Mouse (Mus musculus) adrenal gland, adult 8-10 months (tissue): ENCODE measurements around the gene Spryd3. TPM values are rescaled to one million over a fixed set of nuclear protein-coding genes. Genes with fewer than 3 reads are reported as not detected.

Experiments used
- DNase-seq: peaks from one replicate; pipeline ENCODE4 v3.0.0; 2022
- total RNA-seq, 4 experiments: library from RNA; stranded (reverse); gene quantifications; 2 replicates each; pipeline ENCODE4 v1.2.4; 2022

Gene Spryd3
- total RNA-seq, 4 experiments from 2014 or later: 46.6 to 70.4 (median 57.7) TPM

- no peak for DNase-seq
These were observed 10.8 kb upstream of the Spryd3 start for GRCm38 (mm10) chr15:102146882-102147281.

GRCm38 (mm10) chr15:102146089-102146488 is 10.1 kb upstream of the Spryd3 start:
- no peak for DNase-seq

DNA sequence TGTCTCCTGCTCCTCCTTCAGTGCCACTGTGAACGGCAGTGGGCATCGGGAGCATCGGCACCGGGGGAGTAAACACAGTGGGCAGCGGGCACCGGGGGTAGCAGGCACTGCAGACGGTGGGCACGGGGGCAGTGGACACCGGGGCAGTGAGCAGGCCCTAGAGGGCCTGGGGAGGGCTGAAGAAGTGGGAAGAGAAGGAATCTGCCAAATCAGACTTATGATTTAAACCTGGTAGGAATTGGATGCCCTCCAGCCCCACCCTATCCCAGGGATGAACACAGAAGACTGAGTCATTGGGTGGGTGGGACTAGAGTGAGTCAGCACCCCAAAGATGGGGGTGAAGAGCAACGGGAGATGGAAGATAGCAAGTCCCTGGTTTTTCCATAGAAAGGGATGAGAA is 9.3 kb upstream of the Spryd3 start:
- peak; percentile 75 for DNase-seq

DNA sequence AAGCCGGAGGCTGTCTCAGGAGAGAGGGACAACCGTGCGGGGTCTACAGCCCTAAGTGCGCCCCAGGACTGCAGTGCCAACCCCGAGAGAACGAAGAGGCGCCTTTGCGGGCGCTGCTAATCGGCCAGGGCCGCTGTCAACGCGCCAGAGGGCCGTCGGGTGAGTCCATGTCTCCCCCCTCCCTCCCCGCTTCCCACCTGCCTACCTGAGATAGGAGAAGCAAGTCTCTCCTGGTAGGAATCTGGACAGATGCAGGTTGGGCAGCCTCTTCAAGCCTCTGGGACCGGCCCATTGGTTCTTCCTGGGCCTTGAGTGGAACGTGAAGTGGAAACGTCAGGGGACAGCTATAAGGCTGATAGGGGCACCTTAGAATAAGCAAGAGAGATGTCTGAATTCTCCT is 8.7 kb upstream of the Spryd3 start:
- no peak for DNase-seq

- no peak for DNase-seq
These were observed 8.3 kb upstream of the Spryd3 start, which contains the start of gene Igfbp6 for GRCm38 (mm10) chr15:102144274-102144711. TSS of gene Igfbp6 (plus strand) at chr15:102144362.

DNA sequence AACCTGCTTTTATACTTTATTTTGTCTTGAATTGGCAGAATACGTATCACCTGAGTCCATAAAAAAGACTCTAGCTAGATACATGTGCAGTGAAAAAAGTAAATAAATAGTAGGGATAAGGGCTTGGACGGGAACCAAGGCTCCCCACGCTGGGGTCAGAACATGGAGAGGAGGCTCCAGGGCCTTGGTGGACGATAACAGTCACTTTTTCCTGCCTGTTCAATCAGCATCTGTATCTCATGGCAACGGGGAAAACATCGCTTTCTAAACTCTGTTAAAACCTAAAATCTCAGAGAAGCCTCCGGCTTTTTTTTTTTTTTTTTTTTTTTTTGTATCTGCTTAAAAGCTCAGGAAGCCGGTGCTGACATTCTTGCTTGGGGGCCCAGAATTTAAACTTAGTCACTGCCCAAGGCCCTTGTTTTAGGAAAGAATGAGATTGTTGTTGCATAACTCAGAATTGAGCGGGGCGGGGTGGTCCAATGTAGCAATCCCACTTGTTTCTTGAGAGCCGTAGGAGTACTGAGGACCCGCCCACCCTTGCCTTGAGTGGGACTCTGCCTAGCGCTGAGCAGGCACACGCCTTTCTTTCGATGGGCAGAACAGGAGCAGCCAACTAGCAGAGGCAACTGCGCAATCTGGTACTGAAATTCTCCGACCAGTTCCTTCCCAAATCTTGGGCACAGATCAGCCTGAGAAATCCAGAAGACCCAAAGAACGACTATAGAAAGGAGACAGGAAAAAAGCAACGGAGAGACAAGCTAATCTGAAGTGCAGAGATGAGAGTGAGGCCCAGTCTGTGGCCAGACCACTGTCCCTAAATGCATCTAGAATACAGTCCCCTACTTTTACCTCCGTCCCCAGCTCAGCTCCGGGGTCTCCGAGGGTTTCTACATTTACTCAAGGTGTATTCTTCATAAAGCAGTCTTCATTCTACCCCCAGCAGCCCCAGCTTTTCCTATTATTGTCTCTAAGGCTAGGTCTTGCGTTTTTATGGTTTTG is 7.2 kb upstream of the Spryd3 start:
- DNase-seq: no peak

DNA sequence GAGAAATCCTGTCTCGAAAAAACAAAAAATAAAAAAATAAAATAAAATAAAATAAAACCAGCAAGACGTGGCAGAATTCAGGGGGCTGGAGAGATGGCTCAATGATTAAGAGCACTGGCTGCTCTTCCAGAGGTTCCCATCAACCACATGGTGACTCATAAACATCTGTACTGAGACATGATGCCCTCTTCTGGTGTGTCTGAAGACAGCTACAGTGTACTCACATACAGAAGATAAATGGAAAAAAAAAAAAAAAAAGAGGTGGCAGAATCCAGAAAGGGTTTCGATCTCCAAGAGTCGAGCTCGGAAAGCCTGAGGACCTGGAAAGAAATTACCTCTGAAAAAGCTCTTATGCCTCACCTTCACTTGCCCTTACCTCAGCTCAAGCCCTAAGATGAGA is 5.1 kb upstream of the Spryd3 start:
- DNase-seq: no peak

- no peak for DNase-seq
These were observed 409 bp downstream of the Spryd3 start for GRCm38 (mm10) chr15:102135522-102136128.

DNA sequence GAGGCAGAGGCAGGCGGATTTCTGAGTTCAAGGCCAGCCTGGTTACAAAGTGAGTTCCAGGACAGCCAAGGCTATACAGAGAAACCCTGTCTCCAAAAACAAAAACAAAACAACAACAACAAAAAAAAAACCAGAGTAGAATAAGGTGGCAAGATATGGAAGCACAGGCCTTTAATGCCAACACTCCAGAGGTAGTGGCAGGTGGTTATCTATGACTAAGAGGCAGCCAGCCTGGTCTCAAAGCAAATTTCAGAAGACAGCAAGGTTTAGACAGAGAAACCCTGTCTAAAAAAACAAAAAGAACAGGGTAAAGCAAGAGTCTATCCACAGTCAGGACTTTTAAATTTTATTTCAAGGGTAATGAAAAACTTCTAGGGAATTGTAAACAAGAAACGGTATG is 1.3 kb downstream of the Spryd3 start:
- DNase-seq: no peak

- no peak for DNase-seq
These were observed 2.7 kb downstream of the Spryd3 start for GRCm38 (mm10) chr15:102133314-102133713.

- peak; percentile 78 for DNase-seq
These were observed 9.7 kb downstream of the Spryd3 start for GRCm38 (mm10) chr15:102126303-102126702.

- DNase-seq: no peak
These were observed 15.5 kb downstream of the Spryd3 start for GRCm38 (mm10) chr15:102120530-102120929.

- no peak for DNase-seq
These were observed 16.2 kb downstream of the Spryd3 start for GRCm38 (mm10) chr15:102119831-102120170.

DNA sequence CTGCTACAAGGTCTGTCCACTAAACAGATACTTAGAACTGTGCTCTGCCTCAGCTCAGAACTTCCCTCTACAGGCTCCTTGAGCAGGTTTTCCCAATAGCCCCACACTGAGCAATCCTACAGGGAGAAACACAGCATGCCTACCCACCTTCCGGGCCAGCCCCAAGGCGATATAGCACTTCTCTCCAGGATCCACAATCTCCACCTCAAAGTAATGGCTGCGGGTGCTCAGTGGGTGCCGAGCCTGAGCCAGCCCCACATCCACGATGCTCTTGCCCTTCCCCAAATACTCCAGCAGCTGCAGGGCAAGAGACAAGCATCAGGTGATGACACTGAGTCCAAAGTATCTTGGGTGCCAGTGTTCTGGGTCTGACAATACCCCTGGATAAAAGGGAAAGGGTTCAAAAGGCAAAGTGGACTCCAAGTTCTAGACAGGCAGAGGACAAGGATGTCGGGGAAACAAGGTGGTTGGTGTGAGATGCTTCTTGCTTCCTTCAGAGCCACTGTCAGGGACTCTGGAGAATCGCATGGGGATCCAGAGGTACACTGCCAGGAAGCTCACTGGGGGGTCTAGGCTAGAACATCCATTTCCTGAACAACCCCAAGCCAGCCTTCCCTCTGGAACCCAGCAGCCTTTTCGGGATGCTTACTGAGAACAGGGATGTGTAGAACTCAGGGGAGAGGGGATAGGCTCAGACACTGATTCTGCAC is 16.8 kb downstream of the Spryd3 start:
- DNase-seq: no peak

DNA sequence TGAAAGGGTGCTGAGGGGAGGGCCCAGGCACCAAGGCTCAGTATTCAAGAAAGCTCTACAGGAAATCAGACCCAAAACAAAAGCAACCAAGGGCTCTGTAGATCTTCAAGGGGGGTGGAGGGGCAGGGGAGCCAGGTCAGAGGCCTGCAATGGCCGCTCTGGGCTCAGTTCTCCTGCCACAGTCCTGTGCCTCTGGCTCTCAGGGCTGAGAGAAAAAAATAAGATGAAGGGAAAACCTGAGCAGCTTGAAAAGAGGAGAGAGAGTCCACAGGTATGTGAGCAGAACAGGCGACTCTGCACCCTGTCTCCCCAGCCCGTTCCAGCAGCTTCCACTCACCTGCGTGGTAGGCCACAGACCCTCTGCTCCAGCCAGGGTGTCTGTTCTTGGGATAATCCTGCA is 17.4 kb downstream of the Spryd3 start:
- no peak for DNase-seq

GRCm38 (mm10) chr15:102117461-102118443 is 18.3 kb downstream of the Spryd3 start:
- DNase-seq: peak; percentile 31

DNA sequence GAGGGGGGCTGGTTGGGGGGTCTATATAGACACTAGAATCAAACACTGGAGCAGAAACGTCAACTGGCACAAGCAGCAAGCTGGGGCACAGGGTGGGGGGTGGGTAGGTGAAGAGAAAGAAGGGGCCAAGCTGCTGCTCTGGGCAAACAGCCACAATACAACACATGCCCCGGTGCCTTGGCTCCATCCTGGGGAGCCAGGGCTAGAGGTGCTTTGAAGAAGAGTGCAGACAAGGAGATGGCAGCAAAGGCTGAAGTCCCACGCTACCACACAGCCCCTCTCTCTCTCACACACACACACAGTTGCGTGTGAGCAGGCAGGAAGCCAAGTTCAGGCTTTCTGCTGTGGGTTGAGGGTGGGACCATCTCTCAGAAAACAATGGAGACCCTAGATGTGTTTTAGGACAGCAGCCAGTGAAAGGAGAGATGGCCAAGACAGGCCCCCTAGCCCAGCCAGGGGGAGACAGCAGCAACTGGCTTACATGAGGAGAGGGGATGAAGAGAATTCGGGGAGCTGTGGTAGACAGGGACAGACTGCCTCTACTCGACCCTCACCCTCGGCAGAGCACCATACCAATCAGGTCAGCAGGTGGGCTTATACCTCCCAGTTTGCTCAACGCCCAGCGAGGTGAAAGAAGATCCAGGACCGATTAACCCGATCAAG is 19.1 kb downstream of the Spryd3 start:
- DNase-seq: no peak

DNA sequence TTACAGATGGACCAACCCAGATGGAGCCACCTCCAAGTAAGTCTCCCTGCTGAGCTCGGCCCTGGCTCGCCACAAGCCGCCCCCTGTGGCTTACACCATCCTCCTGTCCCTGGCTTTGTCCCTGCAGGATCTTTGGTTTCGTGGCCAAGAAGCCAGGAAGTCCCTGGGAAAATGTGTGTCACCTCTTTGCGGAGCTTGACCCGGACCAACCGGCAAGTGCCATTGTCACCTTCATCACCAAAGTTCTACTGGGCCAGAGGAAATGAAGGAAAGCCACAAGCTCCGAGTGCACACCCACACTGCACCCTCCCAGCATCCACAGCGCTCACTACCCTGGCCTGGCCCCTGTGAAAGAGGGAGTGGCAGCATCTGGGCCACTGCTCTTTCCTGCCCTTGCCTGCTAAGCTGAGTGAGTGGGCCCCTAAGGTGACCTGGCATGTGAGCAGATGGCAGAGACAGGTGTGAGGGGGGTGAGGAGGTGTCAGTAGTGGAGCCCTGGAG is 20.3 kb downstream of the Spryd3 start:
- DNase-seq: no peak

DNA sequence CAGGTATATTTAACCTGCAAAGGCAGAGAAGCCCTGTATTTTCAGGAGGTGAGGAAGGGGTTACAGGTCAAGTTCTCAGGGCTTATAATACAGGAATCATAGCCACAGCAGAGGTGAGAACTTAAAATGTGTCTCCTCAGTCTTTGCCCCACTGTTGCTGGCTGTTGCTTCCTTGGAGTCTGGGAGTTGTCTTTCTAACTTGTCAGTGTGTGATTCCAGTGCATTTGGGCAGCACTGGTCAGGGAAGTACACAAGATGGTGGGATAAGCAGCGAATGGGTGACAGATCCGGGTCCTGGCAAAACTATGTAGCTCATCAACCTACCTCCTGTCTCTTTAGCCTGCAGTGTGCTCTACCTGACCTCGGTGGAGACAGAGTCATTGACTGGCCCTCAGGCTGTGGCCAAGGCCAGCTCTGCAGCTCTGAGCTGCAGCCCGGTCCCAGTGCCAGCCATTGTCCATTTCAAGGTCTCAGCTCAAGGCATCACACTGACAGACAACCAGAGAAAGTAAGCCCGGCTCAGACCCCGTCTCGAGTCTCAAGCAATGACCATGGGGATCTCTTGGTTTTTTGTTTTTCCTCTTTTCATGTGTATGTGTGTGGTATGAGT is 21.3 kb downstream of the Spryd3 start:
- peak; percentile 76 for DNase-seq

DNA sequence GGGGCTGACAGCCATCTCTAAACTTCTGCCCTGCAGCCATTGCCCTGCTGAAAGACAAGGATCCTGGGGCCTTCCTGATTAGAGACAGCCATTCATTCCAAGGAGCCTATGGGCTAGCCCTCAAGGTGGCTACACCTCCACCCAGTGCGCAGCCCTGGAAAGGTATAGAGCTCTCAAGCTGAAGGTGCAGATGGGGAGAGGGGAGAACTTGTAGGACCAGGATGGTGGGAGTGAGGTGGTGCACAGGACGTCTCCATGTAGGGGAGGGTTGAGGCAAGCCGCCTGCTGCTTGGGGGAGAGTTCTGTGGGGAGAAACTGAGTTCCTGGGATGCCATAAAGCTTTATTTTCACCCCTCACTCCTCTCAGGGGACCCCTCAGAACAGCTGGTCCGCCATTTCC is 22.4 kb downstream of the Spryd3 start:
- no peak for DNase-seq

GRCm38 (mm10) chr15:102112827-102113226 is 23.2 kb downstream of the Spryd3 start:
- DNase-seq: no peak
